Mouse (Mus musculus): ENCODE measurements around the gene Lce1c. TPM values are rescaled to one million over a fixed set of nuclear protein-coding genes. Genes with fewer than 3 reads are reported as not detected.

Gene Lce1c
- polyA plus RNA-seq (2017; shearing (Covaris generic)): not detected

GRCm38 (mm10) chr3:92678947-92679346 lies at the start of gene Lce1c:
Gene Lce1c (plus strand): TSS chr3:92679247.

GRCm38 (mm10) chr3:92648207-92648606 lies 30.8 kb upstream of the Lce1c start, which contains the start of gene Lce1a1:
Gene Lce1a1 (minus strand): TSS chr3:92648307.

GRCm38 (mm10) chr3:92656826-92657225 lies 22.2 kb upstream of the Lce1c start, which contains the start of gene Lce1b:
Gene Lce1b (minus strand): TSS chr3:92656926.

GRCm38 (mm10) chr3:92670215-92670614 lies 8.8 kb upstream of the Lce1c start, which contains the start of gene Lce1a2:
Gene Lce1a2 (minus strand): TSS chr3:92670315.

GRCm38 (mm10) chr3:92687110-92687509 lies 8.1 kb downstream of the Lce1c start, which contains the start of gene Lce1d:
Gene Lce1d (minus strand): TSS chr3:92687210.

GRCm38 (mm10) chr3:92708974-92709373 lies 29.9 kb downstream of the Lce1c start, which contains the start of gene Lce1e:
Gene Lce1e (minus strand): TSS chr3:92709074.

GRCm38 (mm10) chr3:92720250-92720649 lies 41.2 kb downstream of the Lce1c start, which contains the start of gene Lce1f:
Gene Lce1f (minus strand): TSS chr3:92720350.

Other genes with a start within 250 kb of the Lce1c start
- gene Gm9774, start 249.8 kb upstream of the Lce1c start, polyA plus RNA-seq (2017; shearing (Covaris generic)): 10 to 100 TPM; 23.3 to 26.3 TPM
- gene Sprr2k, start 246.7 kb upstream of the Lce1c start, polyA plus RNA-seq (2017; shearing (Covaris generic)): not detected
- not detected for gene Sprr1b, start 240.5 kb upstream of the Lce1c start, polyA plus RNA-seq (2017; shearing (Covaris generic))
- not detected for gene Sprr3, start 220.5 kb upstream of the Lce1c start, polyA plus RNA-seq (2017; shearing (Covaris generic))
- not detected for gene Sprr1a, start 193.4 kb upstream of the Lce1c start, polyA plus RNA-seq (2017; shearing (Covaris generic))
- gene Sprr4, start 178.8 kb upstream of the Lce1c start, polyA plus RNA-seq (2017; shearing (Covaris generic)): not detected
- not detected for gene 2310046K23Rik, start 144.7 kb upstream of the Lce1c start, polyA plus RNA-seq (2017; shearing (Covaris generic))
- not detected for gene Ivl, start 105.5 kb upstream of the Lce1c start, polyA plus RNA-seq (2017; shearing (Covaris generic))
- not detected for gene Smcp, start 90.2 kb upstream of the Lce1c start, polyA plus RNA-seq (2017; shearing (Covaris generic))
- gene 2210017I01Rik, start 71.8 kb upstream of the Lce1c start, polyA plus RNA-seq (2017; shearing (Covaris generic)): not detected
- gene Lce6a, start 57.6 kb upstream of the Lce1c start, polyA plus RNA-seq (2017; shearing (Covaris generic)): not detected
- not detected for gene Lce1a1, start 30.9 kb upstream of the Lce1c start, polyA plus RNA-seq (2017; shearing (Covaris generic))
- not detected for gene Lce1b, start 22.3 kb upstream of the Lce1c start, polyA plus RNA-seq (2017; shearing (Covaris generic))
- not detected for gene Lce1a2, start 8.9 kb upstream of the Lce1c start, polyA plus RNA-seq (2017; shearing (Covaris generic))
- gene Lce1d, start 8.0 kb downstream of the Lce1c start, polyA plus RNA-seq (2017; shearing (Covaris generic)): not detected
- not detected for gene Lce1e, start 29.8 kb downstream of the Lce1c start, polyA plus RNA-seq (2017; shearing (Covaris generic))
- gene Lce1f, start 41.1 kb downstream of the Lce1c start, polyA plus RNA-seq (2017; shearing (Covaris generic)): not detected
- not detected for gene Gm38119, start 59.8 kb downstream of the Lce1c start, polyA plus RNA-seq (2017; shearing (Covaris generic))
- not detected for gene Lce1g, start 73.1 kb downstream of the Lce1c start, polyA plus RNA-seq (2017; shearing (Covaris generic))
- not detected for gene Lce1h, start 85.8 kb downstream of the Lce1c start, polyA plus RNA-seq (2017; shearing (Covaris generic))
- not detected for gene Lce1i, start 99.7 kb downstream of the Lce1c start, polyA plus RNA-seq (2017; shearing (Covaris generic))
- gene Lce1j, start 111.3 kb downstream of the Lce1c start, polyA plus RNA-seq (2017; shearing (Covaris generic)): not detected
- not detected for gene Lce1k, start 128.6 kb downstream of the Lce1c start, polyA plus RNA-seq (2017; shearing (Covaris generic))
- not detected for gene Kprp, start 148.0 kb downstream of the Lce1c start, polyA plus RNA-seq (2017; shearing (Covaris generic))
- gene Lce1l, start 172.0 kb downstream of the Lce1c start, polyA plus RNA-seq (2017; shearing (Covaris generic)): not detected
- gene 2310050C09Rik, start 191.0 kb downstream of the Lce1c start, polyA plus RNA-seq (2017; shearing (Covaris generic)): under 1 TPM in 1 of 2 experiments, not detected in 1; 0.53 TPM
- not detected for gene Lce3a, start 247.0 kb downstream of the Lce1c start, polyA plus RNA-seq (2017; shearing (Covaris generic))